Mouse (Mus musculus): ENCODE results near the gene Rnf145. TPM values are rescaled to one million over a fixed set of nuclear protein-coding genes. Genes with fewer than 3 reads are reported as not detected.
"Not testable (repeated sequence)": the region's sequence is repeated elsewhere in the genome, so short reads cannot be mapped to it uniquely, and the experiment has no call there.

Gene Rnf145
- total RNA-seq, 2 experiments from 2014 or later, result 13.5 to 14.1 TPM

DNA sequence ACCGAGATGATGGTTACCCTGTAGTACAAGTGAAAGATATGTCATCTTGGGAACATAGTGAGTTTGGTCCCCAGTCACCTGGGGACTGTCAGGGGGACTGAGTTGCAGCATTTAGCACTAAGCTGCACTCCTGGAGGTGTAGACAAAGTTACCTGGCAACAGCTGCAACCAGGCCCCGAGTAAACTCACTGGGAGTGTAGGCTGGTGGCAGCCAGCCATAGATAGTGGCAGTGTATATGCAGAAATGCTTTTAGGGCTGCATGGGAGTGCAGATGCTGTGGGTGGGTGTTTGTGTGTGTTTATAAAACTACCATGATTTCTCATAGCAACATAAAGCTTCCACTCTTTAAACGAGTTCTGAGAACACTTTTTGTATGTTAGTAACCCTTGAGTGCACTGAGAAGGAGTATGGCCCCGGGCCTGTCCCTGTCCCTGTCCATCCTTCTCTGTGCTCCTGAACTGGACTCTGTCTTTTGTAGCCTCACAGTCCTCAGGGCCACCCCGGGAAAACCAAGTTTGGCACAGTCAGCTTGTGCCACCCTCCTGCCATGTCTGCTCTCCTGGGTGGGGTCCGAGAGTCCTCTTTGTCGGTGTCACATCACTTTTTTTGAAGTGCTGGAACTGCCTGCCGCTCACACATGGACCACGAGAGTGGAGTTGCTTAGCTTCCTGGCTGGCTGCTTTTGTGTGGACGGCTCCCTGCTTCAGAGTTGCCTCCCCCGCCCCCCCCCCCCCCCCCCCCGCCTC is 43.8 kb downstream of the Rnf145 start:
- DNase-seq, result no peak

DNA sequence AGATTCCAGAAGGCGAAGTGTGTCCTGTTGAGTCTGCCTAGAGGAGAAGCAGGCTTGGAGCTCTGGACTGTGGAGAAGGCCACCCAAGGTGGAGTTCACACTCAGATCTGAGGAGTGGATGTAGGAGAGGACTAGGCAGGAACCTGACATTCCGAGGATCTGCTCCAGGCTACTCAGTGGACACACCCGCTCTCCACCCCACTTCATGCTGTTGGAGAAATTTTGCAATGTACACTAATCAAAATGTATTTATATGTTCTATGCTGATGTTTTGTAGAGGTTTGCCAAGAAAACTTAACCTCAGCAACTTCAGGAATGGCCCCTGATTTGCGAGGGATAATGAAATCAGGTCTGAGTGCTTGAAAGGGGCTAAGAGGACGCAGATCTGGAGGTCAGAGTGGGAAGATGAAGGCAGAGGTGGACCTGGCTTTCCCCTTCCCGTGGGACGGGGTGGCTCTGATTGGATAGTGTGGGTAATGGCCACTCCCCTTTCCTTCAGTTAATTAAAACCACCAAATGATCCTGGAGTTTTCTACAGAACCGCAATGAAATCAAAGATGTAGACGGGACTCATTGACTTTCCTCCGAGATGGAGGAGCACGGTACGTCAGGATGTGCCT is 45.6 kb downstream of the Rnf145 start:
- DNase-seq, result no peak

DNA sequence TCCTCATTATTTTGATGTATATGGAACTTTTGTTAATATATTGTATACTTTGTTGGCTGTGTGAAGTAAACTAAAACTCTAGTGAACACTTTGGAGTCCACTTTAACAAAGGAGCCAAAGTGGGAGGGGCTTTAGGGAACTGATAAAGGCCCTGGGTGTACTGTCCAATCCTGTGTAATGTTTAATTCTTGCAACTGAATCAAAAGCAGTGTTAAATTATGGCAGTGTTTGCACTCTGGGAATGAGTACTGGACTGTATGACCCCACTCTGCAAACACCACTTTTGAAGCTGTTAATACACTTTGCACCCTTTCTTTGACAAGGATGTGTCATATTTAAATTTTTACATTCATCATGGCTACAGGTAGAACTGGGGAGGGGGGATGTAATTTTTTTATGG is 46.2 kb downstream of the Rnf145 start:
- no peak for DNase-seq

DNA sequence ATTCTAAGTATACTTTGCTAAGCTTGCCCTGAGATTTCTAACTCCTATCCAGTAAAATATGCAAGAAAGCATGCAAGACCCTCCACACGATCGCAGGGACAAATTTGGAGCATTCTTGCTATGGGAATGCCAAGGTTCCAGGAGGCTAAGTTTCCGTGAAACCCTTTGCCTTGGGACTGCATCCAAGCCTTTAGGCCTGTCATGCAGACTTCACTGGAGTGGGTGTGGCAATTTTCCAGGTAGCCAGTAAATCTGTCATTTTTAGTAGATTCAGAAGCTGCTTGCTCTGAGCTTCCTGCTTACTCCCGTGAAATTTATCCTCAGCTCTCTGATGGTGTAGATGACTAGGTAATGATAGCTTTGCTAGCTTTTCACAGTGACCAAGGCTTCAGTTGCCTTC is 51.6 kb downstream of the Rnf145 start:
- not testable (repeated sequence) for DNase-seq

DNA sequence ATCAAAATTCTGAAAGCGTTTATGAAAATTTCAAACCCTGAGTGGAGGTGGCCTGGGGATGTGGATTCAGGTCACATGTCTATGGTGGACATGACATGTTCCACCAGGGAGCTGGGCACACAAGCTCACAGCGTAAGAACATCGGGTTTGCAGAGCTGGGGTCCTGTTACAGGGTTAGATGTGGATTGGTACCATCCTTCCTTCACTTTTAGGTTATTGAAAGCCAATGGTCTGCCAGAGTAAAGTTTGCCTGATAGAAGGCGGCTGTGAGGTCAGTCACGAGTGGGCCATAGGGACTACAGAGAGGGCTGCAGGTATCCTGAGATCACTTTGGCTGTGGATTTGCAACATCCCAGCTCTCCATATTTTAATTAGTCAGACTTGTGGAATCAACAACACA is 54.0 kb downstream of the Rnf145 start:
- DNase-seq, result no peak

DNA sequence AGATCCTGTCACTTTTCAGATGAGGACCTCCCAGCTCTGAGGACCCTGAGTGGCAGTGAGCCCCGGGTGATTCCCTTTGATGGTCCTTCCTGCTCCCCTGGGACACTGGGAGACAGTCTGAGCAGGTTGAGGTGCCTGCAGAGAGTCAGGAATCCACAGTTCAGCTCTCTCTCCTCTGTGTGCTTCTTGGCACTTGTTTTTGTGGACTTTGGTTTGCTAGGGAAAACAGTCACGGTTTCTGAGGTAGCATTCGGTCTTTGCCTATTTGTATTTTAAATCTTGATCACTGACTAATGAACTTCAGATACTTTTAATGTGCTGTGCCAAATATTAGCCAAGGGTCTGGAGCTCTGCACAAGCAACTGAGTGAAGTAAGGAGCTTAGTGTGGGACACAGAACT is 54.6 kb downstream of the Rnf145 start:
- no peak for DNase-seq

DNA sequence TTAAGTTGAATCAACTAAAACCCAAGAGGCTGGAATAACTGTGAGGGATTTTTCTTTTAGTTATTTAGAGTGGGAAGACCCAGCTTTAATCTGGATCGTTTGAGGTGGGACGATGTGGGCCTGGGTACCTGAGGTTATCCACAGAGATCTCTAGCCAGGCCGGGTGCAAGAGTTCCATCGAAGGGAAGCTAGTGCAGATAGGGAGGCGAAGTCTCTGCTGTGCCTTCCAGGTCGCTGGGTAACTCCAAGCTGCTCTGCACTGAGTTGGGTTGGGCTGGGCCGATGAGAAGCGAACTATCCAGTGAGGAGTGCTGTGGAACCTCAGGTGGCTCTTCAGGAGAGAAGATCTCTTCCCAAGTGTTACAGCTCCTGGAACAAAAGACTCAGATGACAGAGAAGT is 55.6 kb downstream of the Rnf145 start:
- DNase-seq, result no peak

DNA sequence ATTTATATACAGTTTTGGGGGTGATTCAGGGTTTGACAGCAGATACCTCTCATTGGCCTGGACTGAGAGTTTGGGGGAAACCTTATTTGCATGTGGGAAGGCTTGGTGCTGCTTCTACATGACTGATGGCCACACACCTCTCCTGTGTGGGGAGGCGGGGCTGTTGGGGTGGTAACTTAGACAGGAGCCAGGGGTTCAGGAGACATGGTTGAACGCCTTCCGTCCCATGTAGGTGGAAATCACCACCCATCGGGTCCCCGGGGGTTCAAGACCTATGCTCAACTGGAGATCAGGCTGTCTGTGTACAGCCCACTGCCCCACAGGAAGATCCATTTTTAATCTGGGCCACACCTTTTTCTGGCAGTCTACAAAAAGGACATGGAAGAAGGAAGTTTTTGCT is 56.1 kb downstream of the Rnf145 start:
- DNase-seq, result peak in 1 of 2 experiments; percentile 36

DNA sequence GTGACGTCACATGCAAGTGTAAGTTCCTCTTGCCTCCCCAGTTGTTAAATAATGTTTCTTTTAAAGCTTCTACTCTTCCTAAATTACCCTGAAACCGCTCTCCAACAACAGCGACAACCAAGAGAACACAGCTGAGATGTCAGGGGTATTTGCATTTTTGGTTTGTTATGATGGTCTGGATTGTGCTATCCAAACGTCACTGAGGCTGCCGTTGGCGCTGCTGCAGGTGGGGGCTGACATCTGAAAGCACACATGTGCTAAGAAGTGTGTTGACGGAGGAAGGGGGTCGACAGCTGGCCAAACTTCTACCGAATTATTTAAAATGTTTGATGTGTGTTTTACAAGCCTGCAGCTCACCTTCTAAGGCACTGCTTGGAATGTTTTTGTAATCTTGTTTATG is 59.1 kb downstream of the Rnf145 start:
- no peak for DNase-seq

DNA sequence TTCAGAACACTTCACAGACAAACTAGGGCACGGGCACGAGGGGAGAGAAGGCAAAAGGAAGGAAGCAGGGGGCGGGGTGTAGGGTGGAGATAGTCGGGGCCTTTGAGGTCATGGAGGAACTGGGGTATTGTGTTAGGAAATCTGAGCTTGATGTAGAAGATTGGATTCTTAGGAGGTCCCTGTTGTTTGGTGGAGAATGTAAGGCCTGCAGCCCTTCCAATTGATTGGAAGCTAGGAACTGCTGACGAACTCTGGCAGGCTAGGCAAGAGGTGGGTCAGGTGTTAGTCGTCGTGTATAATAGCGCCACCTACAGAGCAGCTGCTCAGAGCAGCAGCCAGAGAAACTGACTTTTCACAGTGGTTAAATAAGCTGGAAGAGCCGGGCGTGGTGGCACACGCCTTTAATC is 62.5 kb downstream of the Rnf145 start:
- peak; percentile 68 to 70 for DNase-seq

DNA sequence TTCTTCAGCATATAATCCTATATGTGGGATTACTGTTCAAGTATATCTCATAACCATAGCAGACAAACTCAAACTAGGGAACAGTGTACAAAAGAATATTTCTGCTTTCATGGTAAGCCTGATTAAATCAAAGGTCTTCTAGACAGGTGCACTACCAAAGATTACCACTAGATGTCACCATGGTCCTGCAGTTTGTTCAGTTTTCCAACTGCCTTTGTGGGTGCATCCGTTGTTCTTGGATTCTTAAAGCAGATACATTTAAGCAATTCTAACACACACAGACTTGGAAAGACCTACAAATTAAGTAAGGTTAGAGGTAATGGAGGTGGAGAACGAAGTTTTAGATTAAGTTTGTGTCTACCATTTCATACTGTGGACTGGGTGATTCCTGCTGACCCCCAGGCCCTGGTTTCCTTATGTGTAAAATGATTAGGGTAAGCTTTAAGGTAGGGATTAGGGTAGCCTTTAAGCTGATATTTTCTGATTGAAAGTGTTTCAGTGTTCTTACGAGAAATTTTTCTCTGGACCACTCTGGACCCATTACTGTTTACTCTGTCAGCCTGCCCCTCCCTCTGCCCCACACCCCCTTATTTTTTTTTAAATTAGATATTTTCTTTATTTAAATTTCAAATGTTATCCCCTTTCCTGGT is 67.4 kb downstream of the Rnf145 start:
- DNase-seq, result peak; percentile 57 to 87

DNA sequence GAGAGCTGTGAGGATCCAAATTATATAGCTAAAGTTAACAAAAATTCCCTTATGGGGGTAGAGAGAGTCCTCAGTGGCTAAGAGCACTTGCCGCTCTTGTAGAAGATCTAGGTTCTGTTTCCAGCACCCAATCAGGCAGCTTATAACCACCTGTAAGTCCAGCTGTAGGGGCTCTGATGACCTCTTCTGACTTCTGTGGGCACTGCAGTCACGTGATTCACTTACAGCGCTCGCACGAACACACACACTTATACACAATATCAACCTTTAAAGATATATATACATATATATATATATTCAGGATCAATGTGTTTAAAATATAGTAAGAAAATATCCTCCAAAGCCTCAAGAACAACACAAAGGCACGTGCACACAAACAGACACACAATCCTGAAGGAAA is 74.3 kb downstream of the Rnf145 start:
- no peak for DNase-seq

DNA sequence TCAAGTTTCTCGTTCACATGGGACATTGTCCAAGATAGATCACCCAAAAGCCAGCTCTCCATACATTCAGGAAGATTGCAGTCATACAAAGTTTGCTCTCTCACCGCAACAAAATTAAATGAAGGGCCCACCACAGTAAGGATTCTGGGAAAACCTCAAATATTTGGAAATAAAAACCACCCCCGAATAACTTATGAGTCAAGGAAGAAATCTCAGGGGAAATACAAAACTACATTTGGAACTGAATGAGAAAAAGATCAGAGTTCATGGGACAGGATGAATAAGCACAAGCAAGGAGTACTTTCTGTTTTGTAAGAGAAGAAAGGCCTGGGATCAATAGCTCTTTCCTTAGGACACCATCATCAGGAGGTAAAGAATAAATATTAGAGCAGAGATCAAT is 76.0 kb downstream of the Rnf145 start:
- DNase-seq, result no peak

DNA sequence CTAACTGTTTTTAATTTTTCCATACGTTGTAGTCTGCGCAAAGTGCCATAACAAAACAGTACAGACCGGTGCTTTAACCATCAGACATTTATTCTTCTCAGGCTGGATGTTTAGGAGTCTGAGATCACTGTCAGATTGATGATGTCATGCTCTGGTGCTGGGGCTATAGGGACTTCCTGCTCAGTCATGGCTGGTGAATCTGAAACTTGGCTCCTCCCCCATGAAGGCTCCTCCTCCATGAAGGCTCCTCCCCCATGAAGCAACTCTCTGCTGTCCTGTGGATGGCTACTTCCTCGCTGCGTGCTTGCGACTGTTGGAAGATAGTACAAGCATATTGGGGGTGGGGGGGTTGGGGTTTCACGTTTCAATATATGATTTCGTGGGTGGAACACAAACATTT is 88.1 kb downstream of the Rnf145 start:
- no peak for DNase-seq

DNA sequence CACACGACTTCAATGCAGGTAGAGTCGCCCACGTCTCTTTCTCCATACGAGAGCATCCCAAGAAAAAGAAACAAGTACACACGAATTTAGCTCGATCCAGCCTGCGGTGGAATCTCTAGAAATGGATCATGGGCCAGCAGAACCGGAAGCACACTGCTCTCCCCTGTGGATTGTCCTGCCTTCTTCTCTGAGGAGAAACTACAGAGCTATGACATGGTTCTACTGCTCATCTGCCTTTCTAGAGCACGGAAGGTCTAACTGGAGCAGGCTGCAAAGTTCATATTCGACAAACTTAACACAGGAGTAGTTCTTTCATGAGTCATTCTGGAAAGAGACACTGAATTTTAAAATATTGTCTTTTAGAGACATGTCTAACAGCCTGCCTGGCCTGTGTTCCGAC is 89.9 kb downstream of the Rnf145 start:
- no peak for DNase-seq

DNA sequence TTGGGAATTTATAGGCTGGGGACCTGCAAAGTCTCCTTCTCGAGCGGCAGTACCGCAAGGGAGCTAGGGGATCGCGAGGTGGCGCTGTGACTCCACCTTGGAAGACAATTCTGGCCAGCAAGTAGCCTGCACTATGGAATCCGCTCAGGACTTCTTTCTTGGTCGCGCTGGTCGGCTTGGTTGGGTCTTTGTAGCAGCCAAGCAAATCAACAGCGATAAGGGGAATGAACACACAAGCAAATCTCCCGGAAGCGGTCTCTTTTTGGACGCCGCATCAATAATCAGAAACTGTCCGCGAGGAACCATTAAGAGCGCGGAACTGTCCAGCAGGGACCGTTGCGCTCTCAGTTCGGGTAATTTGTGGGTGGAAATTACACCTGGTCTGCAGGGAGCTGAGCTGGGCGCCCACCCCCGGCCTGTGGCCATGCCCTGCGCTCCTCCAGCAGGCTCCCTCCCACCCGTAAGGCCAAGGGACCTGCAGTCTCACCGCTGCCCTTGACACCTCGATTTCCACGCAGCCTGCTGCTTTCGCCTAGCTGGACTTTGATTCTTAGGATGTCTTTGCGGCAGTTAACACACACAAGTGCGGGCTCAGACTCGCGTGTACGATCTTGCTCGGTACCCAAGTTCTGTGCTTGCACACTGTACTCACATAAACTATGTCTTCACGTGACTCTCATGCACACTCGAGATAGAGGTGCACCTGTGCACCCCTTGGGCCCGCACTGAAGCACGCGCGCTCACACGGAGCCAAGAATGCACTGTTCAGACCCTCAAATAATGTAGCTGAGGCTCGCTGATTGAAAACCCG is 92.4 kb downstream of the Rnf145 start:
- peak; percentile 88 to 94 for DNase-seq

DNA sequence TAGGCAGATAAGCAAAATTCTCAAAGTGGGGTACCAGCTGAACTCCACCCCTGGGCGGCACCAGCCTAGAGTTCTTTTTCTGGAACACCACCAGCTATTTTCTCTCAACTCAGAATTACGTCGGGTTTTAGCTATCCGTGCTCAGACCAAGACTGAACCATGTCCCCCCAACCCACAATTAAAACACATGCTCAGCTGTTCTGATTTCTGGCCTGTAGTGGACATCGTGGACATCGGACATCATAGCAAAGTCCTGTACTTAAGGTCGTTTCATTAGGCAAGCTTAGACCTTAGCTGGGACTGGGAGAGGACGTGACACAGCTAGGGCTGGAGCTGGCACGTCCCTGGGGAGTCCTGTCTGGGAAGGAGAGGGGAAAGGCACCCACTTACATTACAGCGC is 93.4 kb downstream of the Rnf145 start:
- DNase-seq, result no peak

DNA sequence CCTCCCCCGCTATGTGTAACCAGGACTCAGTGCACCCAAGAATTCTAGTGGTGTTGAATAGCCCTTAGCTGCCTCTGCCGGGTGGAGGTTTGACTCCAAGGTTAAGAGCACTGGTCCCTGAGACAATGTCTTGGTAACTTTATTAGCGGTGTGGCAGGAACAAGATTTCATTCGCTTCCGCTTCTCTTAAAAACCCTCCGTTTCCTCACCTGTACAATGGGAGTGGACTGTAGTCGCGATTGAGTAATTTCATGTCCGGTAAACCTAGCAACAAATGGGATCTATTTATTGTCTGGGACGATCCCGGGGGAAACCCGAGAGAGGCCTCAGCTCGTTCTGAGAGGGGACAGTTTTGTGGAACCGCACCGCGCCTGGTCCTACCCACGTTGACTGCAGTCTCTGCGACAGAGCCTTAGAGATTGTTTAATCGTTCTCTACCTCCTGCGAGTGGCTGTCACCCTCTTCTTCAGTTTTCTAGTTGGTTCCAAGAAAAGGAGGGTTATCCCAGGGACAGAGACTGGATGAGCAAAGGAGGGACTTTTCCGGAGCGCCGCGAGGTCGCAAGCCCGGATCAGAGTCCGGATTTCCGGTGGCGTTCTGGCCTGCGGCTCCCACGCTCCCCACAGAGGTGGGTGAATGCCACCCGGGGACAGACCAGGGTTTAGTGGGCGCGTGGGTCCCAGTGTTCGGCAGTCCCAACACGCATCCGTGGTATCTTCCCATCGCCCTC is 94.1 kb downstream of the Rnf145 start:
- DNase-seq, result peak; percentile 55 to 71

DNA sequence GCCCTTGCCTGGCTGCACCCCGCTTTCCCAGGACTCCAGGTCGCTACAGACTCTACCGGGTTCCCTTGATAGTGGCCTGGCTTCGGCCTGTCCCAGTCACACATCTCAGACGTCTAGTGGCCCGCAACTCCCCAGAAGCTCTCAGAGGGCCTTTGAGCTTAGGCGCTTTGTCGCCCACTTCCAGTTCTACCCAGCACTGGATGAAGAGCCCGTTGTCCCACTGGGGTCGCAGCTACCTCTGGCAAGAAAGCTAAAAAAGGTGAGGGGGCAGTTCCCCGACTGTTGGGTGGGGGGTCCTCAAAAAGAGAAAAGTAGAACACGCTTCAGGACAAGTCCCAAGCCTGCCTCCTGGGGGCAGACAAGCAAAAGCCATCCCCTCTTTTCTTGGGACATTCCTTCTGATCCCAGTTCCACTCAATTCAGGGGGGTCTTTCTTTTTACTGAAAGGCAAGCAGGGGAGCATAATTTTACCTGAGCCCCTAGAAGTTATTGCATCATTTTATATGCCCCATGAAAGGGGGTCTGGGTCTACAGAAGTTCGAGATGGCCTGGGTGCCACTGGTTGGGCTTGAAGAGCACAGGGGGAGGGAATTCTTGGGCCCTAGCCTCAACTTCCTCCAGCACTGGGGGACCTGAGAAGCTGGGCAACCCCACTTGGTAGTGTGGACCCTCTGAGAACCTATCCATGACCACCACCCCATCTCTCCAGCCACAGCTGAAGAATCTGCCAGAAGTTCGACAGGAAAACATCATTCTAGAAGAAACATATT is 94.8 kb downstream of the Rnf145 start:
- DNase-seq, result peak in 1 of 2 experiments; percentile 35
